Mouse (Mus musculus): ENCODE results near the gene Lrch4.

Gene Lrch4

DNA sequence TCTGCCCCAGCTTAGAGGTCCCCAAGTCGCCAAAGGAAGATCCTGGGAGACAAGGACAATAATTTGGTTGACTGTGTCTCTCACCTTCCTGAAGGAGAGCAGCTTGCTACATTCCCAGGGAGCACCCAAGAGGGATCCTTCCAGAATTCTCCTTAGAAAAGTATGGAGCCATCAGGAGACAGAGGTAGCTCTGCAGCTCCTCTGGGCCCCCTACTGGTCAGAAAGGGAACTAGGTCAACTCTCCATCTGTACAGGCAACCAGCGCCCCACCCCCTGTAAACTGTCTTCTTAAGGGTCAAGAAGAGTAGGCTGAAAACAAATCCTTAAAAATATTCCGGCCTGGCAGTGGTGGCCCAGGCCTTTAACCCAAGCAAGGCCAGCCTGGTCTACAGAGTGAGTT, 23.6 kb downstream of the Lrch4 start:
- DNase-seq (ENCODE audit: low read depth), result no peak

DNA sequence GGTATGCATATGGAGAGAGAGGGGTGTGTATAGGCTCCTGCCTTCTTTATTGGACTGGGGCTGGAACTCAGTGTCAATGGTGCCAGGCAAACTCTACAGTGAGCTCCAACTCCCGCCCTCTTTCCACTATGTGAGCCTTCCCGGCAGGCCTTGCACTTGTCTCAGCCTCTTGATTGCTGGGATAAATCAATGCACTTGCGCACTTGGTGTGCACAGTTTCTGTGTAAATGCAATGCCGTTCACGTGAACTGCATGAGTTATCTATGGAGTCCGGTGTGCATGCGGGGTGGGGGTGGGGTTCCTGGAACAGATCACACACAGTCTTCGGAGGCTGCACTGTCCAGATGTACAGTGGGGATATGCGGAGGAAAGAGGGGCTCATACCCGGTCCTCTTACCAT, 24.4 kb downstream of the Lrch4 start:
- DNase-seq (ENCODE audit: low read depth), result no peak

- no peak for DNase-seq (ENCODE audit: low read depth)
Measured at GRCm38 (mm10) chr5:137654746-137655145, 25.8 kb downstream of the Lrch4 start.

- DNase-seq (ENCODE audit: low read depth), result no peak
Measured at GRCm38 (mm10) chr5:137656977-137657376, 28.1 kb downstream of the Lrch4 start.

GRCm38 (mm10) chr5:137660064-137660688, 31.3 kb downstream of the Lrch4 start:
- peak; percentile 88 for DNase-seq (ENCODE audit: low read depth)

DNA sequence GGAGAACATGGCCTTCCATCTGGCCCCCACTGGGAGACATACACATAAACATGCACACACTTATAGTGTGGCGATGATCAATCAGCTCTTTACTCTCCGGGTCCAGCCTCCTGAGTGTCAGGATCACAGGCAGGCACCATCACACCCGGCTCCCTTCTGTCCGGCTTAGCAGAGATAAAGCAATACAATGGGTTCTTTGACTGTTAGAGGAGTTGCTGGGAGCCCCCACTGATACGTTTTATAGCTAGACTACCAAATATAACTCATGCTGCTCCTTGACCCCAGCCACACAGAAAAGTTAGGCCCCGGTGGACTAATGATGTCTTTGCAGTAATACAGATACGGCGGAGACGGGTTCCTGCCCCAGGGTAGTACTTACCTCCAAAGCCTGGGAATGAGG, 34.1 kb downstream of the Lrch4 start:
- DNase-seq (ENCODE audit: low read depth), result no peak

- DNase-seq (ENCODE audit: low read depth), result no peak
Measured at GRCm38 (mm10) chr5:137668971-137669370, 40.0 kb downstream of the Lrch4 start.

GRCm38 (mm10) chr5:137670240-137670639, 41.3 kb downstream of the Lrch4 start:
- no peak for DNase-seq (ENCODE audit: low read depth)

DNA sequence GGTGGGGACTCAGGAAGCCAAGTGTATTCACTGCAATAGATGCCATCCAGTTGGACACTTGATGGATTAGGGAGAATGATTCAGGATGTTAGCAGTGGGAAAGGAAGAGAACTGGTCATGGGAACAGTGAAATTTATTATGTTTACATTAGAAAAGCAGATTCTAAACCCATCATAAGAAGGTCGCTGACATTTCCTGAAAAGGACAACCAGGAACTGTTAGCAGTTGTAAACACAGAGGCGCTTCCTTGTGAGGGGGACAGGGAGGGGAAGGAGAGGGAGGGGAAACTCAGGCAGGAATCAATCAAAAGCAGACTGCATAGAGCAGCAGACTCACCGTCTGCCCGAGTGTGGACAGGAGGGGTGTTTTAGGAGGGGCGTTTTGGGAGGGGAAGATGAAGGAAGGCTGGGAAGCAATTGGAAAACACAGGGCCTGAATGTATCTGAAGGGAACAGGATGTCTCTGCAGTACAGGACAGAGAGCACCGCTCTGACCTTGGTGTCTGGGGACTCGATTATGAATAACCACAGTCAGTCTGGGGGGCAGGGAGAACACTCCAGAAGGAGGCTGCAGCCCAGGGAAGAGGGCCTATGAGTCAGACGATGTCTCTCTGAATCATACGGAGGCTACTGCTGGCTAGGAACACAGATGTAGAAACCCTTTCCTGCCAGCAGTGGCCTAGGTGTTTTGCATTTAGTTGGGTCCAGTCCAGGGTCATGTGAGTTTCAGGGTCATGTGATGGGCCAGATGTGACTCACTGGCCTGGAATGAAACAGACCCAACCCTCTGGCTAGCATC, 42.7 kb downstream of the Lrch4 start:
- peak; percentile 95 for DNase-seq (ENCODE audit: low read depth)

DNA sequence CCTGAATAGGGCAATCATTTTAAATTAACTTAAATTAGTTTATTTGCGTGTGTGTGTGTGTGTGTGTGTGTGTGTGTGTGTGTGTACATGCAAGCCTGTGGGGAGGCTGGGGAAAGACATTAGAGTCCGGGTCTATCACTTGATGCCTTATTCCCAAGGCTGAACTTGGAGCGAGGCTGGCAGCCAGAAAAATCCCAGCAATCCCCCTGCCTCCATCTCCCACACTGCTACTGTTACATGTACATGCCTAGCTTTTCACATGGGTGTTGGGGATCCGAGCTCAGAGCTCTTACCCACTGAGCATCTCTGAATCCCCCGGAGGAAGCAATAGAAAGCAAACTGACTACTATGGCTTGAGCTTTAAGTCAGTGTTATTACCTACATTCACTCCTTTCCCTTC, 43.4 kb downstream of the Lrch4 start:
- no peak for DNase-seq (ENCODE audit: low read depth)

DNA sequence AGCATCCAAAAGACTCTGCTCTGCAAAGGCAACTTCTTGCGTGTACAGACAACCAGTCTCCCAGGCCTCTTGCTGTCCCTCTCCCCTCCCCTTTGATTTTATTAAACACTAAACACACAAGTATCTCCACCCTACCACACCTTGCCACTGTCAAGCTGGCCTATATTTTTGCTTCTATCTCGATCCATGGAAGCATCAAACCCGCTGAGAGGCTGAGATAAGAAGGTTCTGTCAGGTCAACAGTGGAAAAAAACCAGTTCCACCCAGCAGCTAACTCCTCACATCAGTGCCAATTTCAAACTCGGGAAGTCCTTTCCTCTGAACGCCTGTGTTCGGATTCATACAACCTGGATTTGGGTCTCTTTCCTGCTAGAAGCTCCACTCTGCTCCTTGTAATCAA, 44.1 kb downstream of the Lrch4 start:
- no peak for DNase-seq (ENCODE audit: low read depth)

DNA sequence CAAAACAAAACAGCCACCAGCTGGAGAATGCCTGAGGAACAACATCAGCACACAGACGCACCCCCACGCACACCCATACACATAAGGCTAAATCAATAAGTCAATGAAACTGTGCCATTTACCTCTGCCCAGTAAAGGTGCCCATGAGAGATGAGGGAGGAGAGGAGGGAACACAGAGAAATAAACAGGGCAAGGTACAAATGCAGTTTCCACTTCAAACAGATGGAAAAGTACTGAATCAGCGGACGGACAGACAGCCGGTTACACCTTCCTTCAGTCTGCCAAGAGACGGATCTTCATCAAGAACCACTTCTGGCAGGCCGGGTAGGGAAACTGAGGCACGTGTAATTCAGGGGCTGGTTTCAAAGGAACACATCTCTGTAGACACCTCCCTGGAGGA, 45.9 kb downstream of the Lrch4 start:
- DNase-seq (ENCODE audit: low read depth), result no peak

DNA sequence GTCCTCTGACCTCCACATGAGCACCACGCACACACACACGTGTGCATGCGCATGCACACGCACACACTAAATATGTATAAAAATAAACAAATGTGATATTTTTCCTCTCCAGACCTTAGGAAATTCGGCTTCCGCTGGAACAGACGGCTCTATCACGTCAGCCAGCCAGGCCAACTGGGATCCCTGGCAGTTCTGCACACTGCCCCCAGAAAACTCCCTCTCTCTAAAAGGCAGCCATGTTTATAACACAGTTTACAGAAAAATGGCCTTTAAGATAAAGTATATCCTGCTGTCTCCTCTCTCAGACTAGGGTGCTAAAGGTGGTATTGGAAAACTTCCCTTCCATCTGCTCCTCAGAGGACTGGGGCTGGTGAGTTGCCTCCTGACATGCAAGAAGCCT, 48.9 kb downstream of the Lrch4 start:
- DNase-seq (ENCODE audit: low read depth), result no peak

DNA sequence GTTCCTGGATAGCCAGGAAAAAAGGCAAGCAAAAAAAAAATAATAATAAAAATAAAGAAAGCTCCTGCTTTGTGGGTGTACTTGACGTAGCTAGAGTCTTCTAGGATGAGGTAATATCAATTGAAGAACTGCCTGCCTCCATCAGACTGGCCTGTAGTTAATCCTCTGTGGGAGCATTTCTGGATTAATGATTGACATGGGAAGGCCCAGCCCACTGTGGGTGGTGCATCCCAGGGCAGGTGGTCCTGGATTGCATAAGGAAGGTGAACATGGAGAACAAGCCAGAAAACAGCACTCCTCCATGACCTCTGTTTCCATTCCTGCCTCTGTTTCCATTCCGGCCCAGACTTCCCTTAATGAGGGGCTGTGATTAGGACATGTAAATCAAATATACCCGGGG, 49.8 kb downstream of the Lrch4 start:
- DNase-seq (ENCODE audit: low read depth), result no peak

DNA sequence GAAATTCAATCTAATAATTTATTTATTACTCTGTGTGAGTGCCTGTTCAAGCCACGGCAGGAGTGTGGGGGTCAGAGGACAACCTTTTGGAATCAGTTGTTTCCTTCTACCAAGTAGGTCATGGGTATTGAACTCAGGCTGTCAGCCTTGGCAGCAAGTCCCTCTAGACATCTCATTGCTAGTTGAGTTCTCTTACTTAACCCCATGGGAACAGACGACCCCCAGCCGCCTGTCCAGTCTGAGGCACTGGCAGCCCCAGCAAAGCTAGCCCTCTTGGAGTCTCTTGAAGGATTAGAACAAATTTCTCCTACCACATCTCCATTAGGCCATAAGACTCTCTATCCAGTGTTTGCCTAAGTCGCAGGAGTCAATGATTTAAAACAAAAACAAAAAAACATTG, 50.8 kb downstream of the Lrch4 start:
- no peak for DNase-seq (ENCODE audit: low read depth)

DNA sequence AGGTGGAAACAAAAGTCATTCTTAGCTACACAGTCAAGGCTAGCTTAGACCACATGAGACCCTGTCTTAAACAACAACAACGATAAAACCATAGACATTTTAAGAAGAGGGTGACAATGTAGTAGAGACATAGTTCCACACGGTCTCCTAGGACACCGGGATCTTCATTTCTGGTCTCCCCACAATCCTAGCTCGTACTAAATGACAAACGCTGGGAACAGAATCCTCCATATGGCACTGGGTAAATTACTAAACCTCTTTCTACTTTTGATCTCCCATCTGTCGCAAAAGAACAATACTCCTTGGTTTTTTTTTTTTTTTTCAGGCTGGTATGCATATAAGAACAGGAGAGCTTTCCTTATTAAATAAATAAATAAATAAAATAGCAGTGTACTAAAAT, 53.6 kb downstream of the Lrch4 start:
- DNase-seq (ENCODE audit: low read depth), result no peak

GRCm38 (mm10) chr5:137683388-137684293, 54.7 kb downstream of the Lrch4 start:
- DNase-seq (ENCODE audit: low read depth), result no peak

GRCm38 (mm10) chr5:137684294-137685123, 55.6 kb downstream of the Lrch4 start, which contains the start of gene Agfg2:
Gene Agfg2 (minus strand): TSS chr5:137684726.
- peak; percentile 99 for DNase-seq (ENCODE audit: low read depth)

DNA sequence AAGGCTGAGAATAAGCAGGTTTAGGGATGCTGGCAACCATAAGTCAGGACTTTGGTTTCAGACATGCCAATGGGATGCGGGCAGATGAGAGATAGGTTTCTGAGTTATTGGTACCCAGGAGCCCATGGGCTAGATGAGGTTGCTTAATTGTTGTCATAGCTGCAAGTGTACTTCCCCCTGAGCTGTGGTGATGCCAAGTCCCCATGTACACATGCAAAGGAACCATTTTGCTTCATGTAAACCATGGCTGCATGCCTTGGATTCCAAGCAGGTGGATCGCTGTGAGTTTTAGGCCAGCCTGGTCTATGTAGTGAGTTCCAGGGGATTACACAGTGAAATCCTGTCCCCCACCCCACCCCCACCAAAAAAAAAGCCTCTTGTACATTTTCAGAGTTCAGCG, 56.7 kb downstream of the Lrch4 start:
- DNase-seq (ENCODE audit: low read depth), result no peak

GRCm38 (mm10) chr5:137686127-137686790, 57.3 kb downstream of the Lrch4 start:
- no peak for DNase-seq (ENCODE audit: low read depth)

- no peak for DNase-seq (ENCODE audit: low read depth)
Measured at GRCm38 (mm10) chr5:137689974-137690373, 61.1 kb downstream of the Lrch4 start.

Measured in fibroblast of lung, adult 2 months (primary cell).